Mouse (Mus musculus): ENCODE measurements around the gene Tmem50a.

Gene Tmem50a

GRCm38 (mm10) chr4:134879410-134879981, 35.3 kb downstream of the Tmem50a start:
- DNase-seq (ENCODE audit: low read depth, low spot score), result peak; percentile 57

- DNase-seq (ENCODE audit: low read depth, low spot score), result no peak
Observed at GRCm38 (mm10) chr4:134876171-134876570, 38.7 kb downstream of the Tmem50a start.

- no peak for DNase-seq (ENCODE audit: low read depth, low spot score)
Observed at GRCm38 (mm10) chr4:134871950-134872349, 42.9 kb downstream of the Tmem50a start.

- no peak for DNase-seq (ENCODE audit: low read depth, low spot score)
Observed at GRCm38 (mm10) chr4:134871477-134871876, 43.3 kb downstream of the Tmem50a start.

- no peak for DNase-seq (ENCODE audit: low read depth, low spot score)
Observed at GRCm38 (mm10) chr4:134869815-134870375, 44.9 kb downstream of the Tmem50a start.

- no peak for DNase-seq (ENCODE audit: low read depth, low spot score)
Observed at GRCm38 (mm10) chr4:134869068-134869730, 45.6 kb downstream of the Tmem50a start.

- DNase-seq (ENCODE audit: low read depth, low spot score), result no peak
Observed at GRCm38 (mm10) chr4:134868490-134868889, 46.3 kb downstream of the Tmem50a start.

- DNase-seq (ENCODE audit: low read depth, low spot score), result no peak
Observed at GRCm38 (mm10) chr4:134868065-134868464, 46.8 kb downstream of the Tmem50a start.

- no peak for DNase-seq (ENCODE audit: low read depth, low spot score)
Observed at GRCm38 (mm10) chr4:134867661-134868060, 47.2 kb downstream of the Tmem50a start.

GRCm38 (mm10) chr4:134867213-134867612, 47.6 kb downstream of the Tmem50a start:
- DNase-seq (ENCODE audit: low read depth, low spot score), result no peak

GRCm38 (mm10) chr4:134865789-134866188, 49.0 kb downstream of the Tmem50a start:
- no peak for DNase-seq (ENCODE audit: low read depth, low spot score)

GRCm38 (mm10) chr4:134865340-134865739, 49.5 kb downstream of the Tmem50a start:
- DNase-seq (ENCODE audit: low read depth, low spot score), result no peak

- no peak for DNase-seq (ENCODE audit: low read depth, low spot score)
Observed at GRCm38 (mm10) chr4:134863937-134864729, 50.7 kb downstream of the Tmem50a start, which contains the start of gene Rhd. Gene Rhd (plus strand): TSS chr4:134864536.

GRCm38 (mm10) chr4:134862996-134863395, 51.8 kb downstream of the Tmem50a start:
- DNase-seq (ENCODE audit: low read depth, low spot score), result no peak

- no peak for DNase-seq (ENCODE audit: low read depth, low spot score)
Observed at GRCm38 (mm10) chr4:134861884-134862283, 52.9 kb downstream of the Tmem50a start.

- DNase-seq (ENCODE audit: low read depth, low spot score), result no peak
Observed at GRCm38 (mm10) chr4:134858494-134858893, 56.3 kb downstream of the Tmem50a start.

- DNase-seq (ENCODE audit: low read depth, low spot score), result no peak
Observed at GRCm38 (mm10) chr4:134856501-134856900, 58.3 kb downstream of the Tmem50a start.

GRCm38 (mm10) chr4:134856056-134856455, 58.8 kb downstream of the Tmem50a start:
- no peak for DNase-seq (ENCODE audit: low read depth, low spot score)

GRCm38 (mm10) chr4:134855371-134855770, 59.5 kb downstream of the Tmem50a start:
- no peak for DNase-seq (ENCODE audit: low read depth, low spot score)

GRCm38 (mm10) chr4:134853637-134854485, 61.0 kb downstream of the Tmem50a start:
- DNase-seq (ENCODE audit: low read depth, low spot score), result peak; percentile 89

GRCm38 (mm10) chr4:134853259-134853636, 61.6 kb downstream of the Tmem50a start, which contains the start of gene Maco1:
Gene Maco1 (minus strand): TSS chr4:134853345.
- DNase-seq (ENCODE audit: low read depth, low spot score), result peak; percentile 98
